Mouse (Mus musculus): ENCODE data around the gene AF067063. TPM values are rescaled to one million over a fixed set of nuclear protein-coding genes. Genes with fewer than 3 reads are reported as not detected.
A peak's percentile ranks its signal among the peaks of the same experiment; 100 is the strongest.

AF067063 gene
- polyA plus RNA-seq, 1 experiment from 2014 or later: not detected

GRCm38 (mm10) chr13:119810031-119810430 lies 20.0 kb downstream of the AF067063 start:
- no peak overlapping the region for H3K4me3 ChIP-seq (ENCODE audit: low read length)
- no peak for ATAC-seq (replicated peaks; ENCODE audit: extremely low read depth, insufficient read depth, low FRiP score)
- no peaks in the 10 kb centered on the region for H3K27me3 ChIP-seq (ENCODE audit: control insufficient read depth, insufficient read depth, low read length)
- H3K36me3 ChIP-seq (ENCODE audit: control insufficient read depth, insufficient read depth): no peaks in the 10 kb centered on the region
- no peak overlapping the region for H3K9ac ChIP-seq (ENCODE audit: low read length)
- H3K27ac ChIP-seq (ENCODE audit: low read length): no peak overlapping the region
- H3K9me3 ChIP-seq (replicated peaks; ENCODE audit: control insufficient read depth, low read length): no peaks in the 10 kb centered on the region
- H3K4me1 ChIP-seq (ENCODE audit: control insufficient read depth, insufficient read depth, low read length): no peaks in the 10 kb centered on the region
- H3K4me2 ChIP-seq (ENCODE audit: low read depth, low read length): no peak overlapping the region
- WGBS: 77% methylated on average over 9 of the region's 9 CpGs

- Histone ChIP-seq H3K36me3 (ENCODE audit: control insufficient read depth, insufficient read depth) (no peaks in the 10 kb centered on the region), H3K4me1 (ENCODE audit: control insufficient read depth, insufficient read depth, low read length) (no peaks in the 10 kb centered on the region), H3K27ac (ENCODE audit: low read length) (no peak overlapping the region), H3K9ac (ENCODE audit: low read length) (no peak overlapping the region), H3K4me2 (ENCODE audit: low read depth, low read length) (no peak overlapping the region), H3K27me3 (ENCODE audit: control insufficient read depth, insufficient read depth, low read length) (no peaks in the 10 kb centered on the region), H3K9me3 (replicated peaks; ENCODE audit: control insufficient read depth, low read length) (no peaks in the 10 kb centered on the region), H3K4me3 (ENCODE audit: low read length) (no peak overlapping the region)
- no peak for ATAC-seq (replicated peaks; ENCODE audit: extremely low read depth, insufficient read depth, low FRiP score)
- WGBS: 56% methylated on average over 2 of the region's 2 CpGs
Measured at GRCm38 (mm10) chr13:119808937-119809336, 21.1 kb downstream of the AF067063 start.

GRCm38 (mm10) chr13:119797656-119798055 lies 32.4 kb downstream of the AF067063 start:
- H3K27me3 ChIP-seq (ENCODE audit: control insufficient read depth, insufficient read depth, low read length): no peaks in the 10 kb centered on the region
- no peaks in the 10 kb centered on the region for H3K4me1 ChIP-seq (ENCODE audit: control insufficient read depth, insufficient read depth, low read length)
- H3K36me3 ChIP-seq (ENCODE audit: control insufficient read depth, insufficient read depth): no peaks in the 10 kb centered on the region
- H3K9ac ChIP-seq (ENCODE audit: low read length): no peak overlapping the region
- H3K4me3 ChIP-seq (ENCODE audit: low read length): no peak overlapping the region
- ATAC-seq (replicated peaks; ENCODE audit: extremely low read depth, insufficient read depth, low FRiP score): no peak
- no peak overlapping the region for H3K27ac ChIP-seq (ENCODE audit: low read length)
- no peak overlapping the region for H3K4me2 ChIP-seq (ENCODE audit: low read depth, low read length)
- no peaks in the 10 kb centered on the region for H3K9me3 ChIP-seq (replicated peaks; ENCODE audit: control insufficient read depth, low read length)
- 57% methylated on average over 4 of the region's 4 CpGs for WGBS

- H3K9ac ChIP-seq (ENCODE audit: low read length): no peak overlapping the region
- H3K27ac ChIP-seq (ENCODE audit: low read length): no peak overlapping the region
- no peak for ATAC-seq (replicated peaks; ENCODE audit: extremely low read depth, insufficient read depth, low FRiP score)
- H3K4me2 ChIP-seq (ENCODE audit: low read depth, low read length): no peak overlapping the region
- H3K4me3 ChIP-seq (ENCODE audit: low read length): no peak overlapping the region
- no peaks in the 10 kb centered on the region for H3K9me3 ChIP-seq (replicated peaks; ENCODE audit: control insufficient read depth, low read length)
- WGBS: 61% methylated on average over 5 of the region's 5 CpGs
- peaks cover 16% of the 10 kb centered on the region for H3K4me1 ChIP-seq (ENCODE audit: control insufficient read depth, insufficient read depth, low read length)
- H3K27me3 ChIP-seq (ENCODE audit: control insufficient read depth, insufficient read depth, low read length): no peaks in the 10 kb centered on the region
- peaks cover 7% of the 10 kb centered on the region for H3K36me3 ChIP-seq (ENCODE audit: control insufficient read depth, insufficient read depth)
Measured at GRCm38 (mm10) chr13:119792791-119793404, 37.1 kb downstream of the AF067063 start.

GRCm38 (mm10) chr13:119791580-119792135 lies 38.4 kb downstream of the AF067063 start:
- WGBS: 2% methylated on average over 18 of the region's 18 CpGs
- H3K27me3 ChIP-seq (ENCODE audit: control insufficient read depth, insufficient read depth, low read length): no peaks in the 10 kb centered on the region
- H3K9ac ChIP-seq (ENCODE audit: low read length): peak overlapping the region; percentile 97
- H3K4me2 ChIP-seq (ENCODE audit: low read depth, low read length): peak overlapping the region; percentile 70
- peaks cover 11% of the 10 kb centered on the region for H3K36me3 ChIP-seq (ENCODE audit: control insufficient read depth, insufficient read depth)
- no peaks in the 10 kb centered on the region for H3K9me3 ChIP-seq (replicated peaks; ENCODE audit: control insufficient read depth, low read length)
- peak overlapping the region; percentile 89 for H3K4me3 ChIP-seq (ENCODE audit: low read length)
- H3K4me1 ChIP-seq (ENCODE audit: control insufficient read depth, insufficient read depth, low read length): peaks cover 16% of the 10 kb centered on the region
- ATAC-seq (replicated peaks; ENCODE audit: extremely low read depth, insufficient read depth, low FRiP score): no peak
- peak overlapping the region; percentile 97 for H3K27ac ChIP-seq (ENCODE audit: low read length)

GRCm38 (mm10) chr13:119790761-119791579 lies 39.0 kb downstream of the AF067063 start, which contains the start of gene Zfp131:
Gene Zfp131 (minus strand): TSS chr13:119790889.
- peak within 1 kb of the TSS; percentile 89 for H3K4me3 ChIP-seq (ENCODE audit: low read length)
- H3K4me1 ChIP-seq (ENCODE audit: control insufficient read depth, insufficient read depth, low read length): peaks cover 16% of the 10 kb centered on the region
- H3K9ac ChIP-seq (ENCODE audit: low read length): peak within 1 kb of the TSS; percentile 97
- WGBS: under 1% methylated on average over 76 of the region's 86 CpGs
- peak; percentile 98 for ATAC-seq (replicated peaks; ENCODE audit: extremely low read depth, insufficient read depth, low FRiP score)
- peaks cover 15% of the 10 kb centered on the region for H3K36me3 ChIP-seq (ENCODE audit: control insufficient read depth, insufficient read depth)
- peak within 1 kb of the TSS; percentile 75 for H3K4me2 ChIP-seq (ENCODE audit: low read depth, low read length)
- H3K9me3 ChIP-seq (replicated peaks; ENCODE audit: control insufficient read depth, low read length): no peaks in the 10 kb centered on the region
- no peaks in the 10 kb centered on the region for H3K27me3 ChIP-seq (ENCODE audit: control insufficient read depth, insufficient read depth, low read length)
- H3K27ac ChIP-seq (ENCODE audit: low read length): peak within 1 kb of the TSS; percentile 97

- H3K4me1 ChIP-seq (ENCODE audit: control insufficient read depth, insufficient read depth, low read length): peaks cover 16% of the 10 kb centered on the region
- peak overlapping the region; percentile 97 for H3K9ac ChIP-seq (ENCODE audit: low read length)
- peak; percentile 69 for ATAC-seq (replicated peaks; ENCODE audit: extremely low read depth, insufficient read depth, low FRiP score)
- no peaks in the 10 kb centered on the region for H3K9me3 ChIP-seq (replicated peaks; ENCODE audit: control insufficient read depth, low read length)
- H3K27ac ChIP-seq (ENCODE audit: low read length): peak overlapping the region; percentile 97
- no peaks in the 10 kb centered on the region for H3K27me3 ChIP-seq (ENCODE audit: control insufficient read depth, insufficient read depth, low read length)
- H3K4me2 ChIP-seq (ENCODE audit: low read depth, low read length): peak overlapping the region; percentile 75
- peak overlapping the region; percentile 89 for H3K4me3 ChIP-seq (ENCODE audit: low read length)
- peaks cover 16% of the 10 kb centered on the region for H3K36me3 ChIP-seq (ENCODE audit: control insufficient read depth, insufficient read depth)
- under 1% methylated on average over 39 of the region's 66 CpGs for WGBS
Measured at GRCm38 (mm10) chr13:119789851-119790717, 39.9 kb downstream of the AF067063 start.

GRCm38 (mm10) chr13:119783581-119783980 lies 46.4 kb downstream of the AF067063 start:
- Histone ChIP-seq H3K4me2 (ENCODE audit: low read depth, low read length) (no peak overlapping the region), H3K27ac (ENCODE audit: low read length) (no peak overlapping the region), H3K4me1 (ENCODE audit: control insufficient read depth, insufficient read depth, low read length) (peaks cover under 1% of the 10 kb centered on the region; the same call in 1 of the 2 replicates), H3K27me3 (ENCODE audit: control insufficient read depth, insufficient read depth, low read length) (no peaks in the 10 kb centered on the region), H3K4me3 (ENCODE audit: low read length) (no peak overlapping the region), H3K36me3 (ENCODE audit: control insufficient read depth, insufficient read depth) (peaks cover 49% of the 10 kb centered on the region), H3K9ac (ENCODE audit: low read length) (no peak overlapping the region), H3K9me3 (replicated peaks; ENCODE audit: control insufficient read depth, low read length) (no peaks in the 10 kb centered on the region)
- 82% methylated on average over 4 of the region's 4 CpGs for WGBS
- no peak for ATAC-seq (replicated peaks; ENCODE audit: extremely low read depth, insufficient read depth, low FRiP score)
